Mouse (Mus musculus) megakaryocyte, embryonic 14.5 days (primary cell): ENCODE measurements around the gene Ppp5c.

ENCODE experiments used
- FLI1 ChIP-seq: IDR thresholded peaks from 2 replicates; pipeline ENCODE4 v1.6.1; 2012; ENCODE audit warnings: low read length, inconsistent platforms, mixed read lengths
- GATA1 ChIP-seq: IDR thresholded peaks from 3 replicates; pipeline ENCODE4 v1.6.1; 2012; ENCODE audit warnings: mixed read lengths, low read length, inconsistent platforms, borderline replicate concordance

DNA sequence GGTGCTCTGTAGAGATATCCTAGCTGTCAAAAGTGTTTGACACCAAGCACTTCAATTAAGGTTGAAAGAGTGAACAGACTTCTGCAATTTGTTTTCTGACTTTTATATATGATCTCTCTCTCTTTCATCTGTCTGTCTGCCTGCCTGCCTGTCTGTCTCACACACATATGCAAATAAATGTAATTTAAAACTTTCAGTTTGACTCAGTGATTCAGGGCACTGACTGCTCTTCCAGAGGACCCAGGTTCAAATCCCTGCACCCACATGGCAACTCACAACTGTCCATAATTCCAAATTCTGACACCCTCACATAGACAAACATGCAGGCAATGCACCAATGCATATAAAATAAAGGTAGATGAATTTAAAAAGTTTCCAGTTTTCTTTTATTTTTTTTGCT, 39.3 kb upstream of the Ppp5c start:
- no peak for TF ChIP-seq GATA1
- no peak for TF ChIP-seq FLI1
